Comparison of ENCODE assay signal across 14 mouse cellular contexts in the genomic region with DNA sequence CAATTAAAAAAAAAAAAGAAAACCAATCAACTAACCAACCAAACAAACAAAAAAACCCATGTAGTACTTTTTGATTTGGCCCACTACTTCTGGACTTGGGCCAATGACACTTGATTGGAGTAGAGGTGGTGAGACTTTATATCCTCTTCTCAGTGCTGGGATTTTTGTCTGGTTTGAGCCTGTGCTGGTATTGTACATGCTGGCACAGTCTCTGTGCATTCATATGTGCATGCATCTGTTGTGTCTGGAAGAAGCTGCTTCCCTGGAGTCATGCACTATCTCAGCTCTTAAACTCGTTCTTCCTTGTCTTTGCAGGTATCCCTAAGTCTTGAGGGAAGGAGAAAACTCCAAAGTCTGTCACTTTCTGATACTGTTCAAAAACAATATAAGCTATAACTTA.
"Had no signal": no experiment of that assay in that cellular context is flagged by ENCODE, and none has a peak within 500 bp of the region (broad histone marks: within the 10 kb centered on the region; RNA-seq: fewer than 3 reads in every experiment).

No protein-coding gene starts in this region.

- H3K9ac ChIP-seq: liver, embryonic 13.5 days had no signal

- H3K4me2 ChIP-seq: liver, embryonic 13.5 days; midbrain, embryonic 11.5 days had no signal

- H3K27ac ChIP-seq: kidney, postnatal 0 days; left cerebral cortex, adult 2 months; liver, embryonic 13.5 days; stomach, postnatal 0 days had no signal

- H3K27me3 ChIP-seq: liver, embryonic 13.5 days had no signal

- H3K9me3 ChIP-seq: liver, embryonic 13.5 days had no signal

- DNase-seq: kidney, adult 2 months; kidney, postnatal 25 days; liver, embryonic 13.5 days; lung, adult 2 months; lung, postnatal 14 days; lung, postnatal 4 days; midbrain, embryonic 14.5 days; right cerebral cortex, postnatal 4 days; thymus, adult 2 months; thymus, postnatal 25 days had no signal

- H3K36me3 ChIP-seq: liver, embryonic 13.5 days had no signal

- H3K4me3 ChIP-seq: left cerebral cortex, adult 2 months; liver, embryonic 13.5 days had no signal

- H3K4me1 ChIP-seq: liver, embryonic 13.5 days had no signal
